Mouse (Mus musculus): ENCODE measurements around the gene Lpcat2b. TPM values are rescaled to one million over a fixed set of nuclear protein-coding genes. Genes with fewer than 3 reads are reported as not detected.
A peak's percentile ranks its signal among the peaks of the same experiment; 100 is the strongest.

The Lpcat2b gene
- polyA plus RNA-seq, 1 experiment: not detected

DNA sequence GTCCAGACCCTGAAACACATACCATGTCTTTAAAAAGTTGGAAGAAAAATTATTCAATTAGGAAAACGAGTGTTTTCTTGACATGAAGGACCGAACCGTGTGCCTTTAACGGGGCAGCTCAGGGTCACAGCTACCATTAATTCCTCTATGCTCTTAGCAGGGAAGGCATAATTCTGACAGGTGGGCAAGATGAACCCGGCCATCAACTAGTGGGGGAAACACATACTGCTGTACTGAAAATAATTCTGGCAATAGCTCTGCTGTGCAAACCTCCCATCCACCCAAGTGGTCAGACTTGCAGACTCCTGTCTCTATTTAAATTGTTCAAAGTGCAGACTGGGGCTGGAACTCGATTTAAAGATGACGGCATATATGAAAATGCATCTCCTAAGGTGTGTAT, 7.0 kb downstream of the Lpcat2b start:
- Histone ChIP-seq H3K4me3 (ENCODE audit: insufficient read depth, low read depth, low read length) (peak overlapping the region; percentile 95), H3K4me1 (ENCODE audit: control insufficient read depth, insufficient read depth, low read length) (peaks cover 2% of the 10 kb centered on the region; the same call in 1 of the 2 replicates), H3K27ac (ENCODE audit: insufficient read depth, low read depth, low read length) (peak overlapping the region; percentile 74; the same call in 1 of the 2 replicates)
- WGBS: 19% methylated on average over 7 of the region's 7 CpGs
- TF ChIP-seq POLR2A (IDR thresholded peaks at IDR 0.05; ENCODE audit: insufficient read depth, low read depth, low read length) (no peak), CTCF (IDR thresholded peaks at IDR 0.05; ENCODE audit: insufficient read depth, low read depth, low read length) (no peak)

DNA sequence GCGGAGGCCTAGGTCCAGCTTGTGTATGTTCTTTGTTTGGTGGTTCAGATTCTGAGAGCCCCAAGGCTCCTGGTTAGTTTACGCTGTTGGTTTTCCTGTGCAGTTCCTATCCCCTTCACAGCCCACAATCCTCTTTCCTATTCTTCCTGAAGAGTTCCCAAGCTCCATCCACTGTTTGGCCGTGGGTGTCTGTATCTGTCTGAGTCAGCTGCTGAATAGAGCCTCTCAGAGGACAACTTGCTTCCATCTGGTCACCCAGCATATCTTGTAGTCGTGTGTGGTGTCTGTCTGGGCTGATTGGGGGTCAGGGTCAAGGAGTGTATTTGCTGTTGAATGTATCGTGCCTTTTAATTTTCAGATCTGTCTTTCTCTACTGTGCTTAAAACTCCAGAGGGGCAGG, 10.5 kb downstream of the Lpcat2b start:
- no peak overlapping the region for H3K4me3 ChIP-seq (ENCODE audit: insufficient read depth, low read depth, low read length)
- no peak overlapping the region; the same call in 1 of the 2 replicates for H3K27ac ChIP-seq (ENCODE audit: insufficient read depth, low read depth, low read length)
- H3K4me1 ChIP-seq (ENCODE audit: control insufficient read depth, insufficient read depth, low read length): peaks cover 2% of the 10 kb centered on the region; the same call in 1 of the 2 replicates
- no peak for TF ChIP-seq CTCF (IDR thresholded peaks at IDR 0.05; ENCODE audit: insufficient read depth, low read depth, low read length)
- no peak for TF ChIP-seq POLR2A (IDR thresholded peaks at IDR 0.05; ENCODE audit: insufficient read depth, low read depth, low read length)
- WGBS: 84% methylated on average over 5 of the region's 5 CpGs

DNA sequence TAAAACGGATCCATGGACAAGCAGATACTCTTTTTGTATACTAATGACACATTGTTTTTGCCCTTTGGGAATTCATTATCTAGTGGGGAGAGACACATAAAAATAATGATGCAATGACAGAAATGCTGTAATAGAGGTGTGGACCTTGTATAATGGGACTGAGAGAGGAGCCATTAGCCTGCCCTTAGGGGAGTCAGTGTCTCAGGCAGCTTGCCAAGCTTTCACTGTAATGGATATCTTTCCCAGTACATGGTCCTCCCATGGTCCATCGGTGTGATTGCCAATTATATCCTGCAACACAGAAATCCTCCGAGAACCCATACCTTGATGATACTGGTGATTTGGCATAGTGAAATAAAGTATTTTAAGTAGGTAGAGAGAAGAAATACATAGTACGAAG, 12.9 kb downstream of the Lpcat2b start:
- 91% methylated on average over 4 of the region's 4 CpGs for WGBS
- H3K4me1 ChIP-seq (ENCODE audit: control insufficient read depth, insufficient read depth, low read length): peaks cover 2% of the 10 kb centered on the region; the same call in 1 of the 2 replicates
- no peak overlapping the region for H3K4me3 ChIP-seq (ENCODE audit: insufficient read depth, low read depth, low read length)
- H3K27ac ChIP-seq (ENCODE audit: insufficient read depth, low read depth, low read length): no peak overlapping the region
- TF ChIP-seq POLR2A (IDR thresholded peaks at IDR 0.05; ENCODE audit: insufficient read depth, low read depth, low read length): no peak
- no peak for TF ChIP-seq CTCF (IDR thresholded peaks at IDR 0.05; ENCODE audit: insufficient read depth, low read depth, low read length)

- no peak for TF ChIP-seq CTCF (IDR thresholded peaks at IDR 0.05; ENCODE audit: insufficient read depth, low read depth, low read length)
- no peak for TF ChIP-seq POLR2A (IDR thresholded peaks at IDR 0.05; ENCODE audit: insufficient read depth, low read depth, low read length)
- Histone ChIP-seq H3K4me1 (ENCODE audit: control insufficient read depth, insufficient read depth, low read length) (no peaks in the 10 kb centered on the region), H3K4me3 (ENCODE audit: insufficient read depth, low read depth, low read length) (no peak overlapping the region), H3K27ac (ENCODE audit: insufficient read depth, low read depth, low read length) (no peak overlapping the region)
- 94% methylated on average over 4 of the region's 4 CpGs for WGBS
Measured at GRCm38 (mm10) chr5:107447977-107448376, 16.6 kb downstream of the Lpcat2b start.

DNA sequence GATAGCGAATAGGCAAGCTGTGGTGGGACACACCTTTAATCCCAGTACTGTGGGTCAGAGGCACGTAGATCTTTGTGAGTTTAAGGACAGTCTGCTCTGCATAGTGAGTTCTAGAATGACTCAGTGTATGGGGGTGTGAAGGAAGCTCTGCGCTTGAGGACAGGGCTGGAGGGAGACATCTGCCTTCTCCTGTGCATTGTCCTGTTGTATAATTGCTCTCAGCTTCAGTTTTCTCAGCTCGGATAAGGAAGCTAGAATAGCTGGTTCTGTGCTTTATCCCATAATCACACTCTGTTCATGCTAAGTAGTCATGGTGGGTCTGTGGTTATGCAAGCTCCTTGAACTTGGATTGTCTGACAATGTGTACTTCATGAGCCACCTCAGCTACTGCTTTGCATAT, 17.4 kb downstream of the Lpcat2b start:
- Histone ChIP-seq H3K4me3 (ENCODE audit: insufficient read depth, low read depth, low read length) (no peak overlapping the region), H3K27ac (ENCODE audit: insufficient read depth, low read depth, low read length) (no peak overlapping the region), H3K4me1 (ENCODE audit: control insufficient read depth, insufficient read depth, low read length) (no peaks in the 10 kb centered on the region)
- no peak for TF ChIP-seq POLR2A (IDR thresholded peaks at IDR 0.05; ENCODE audit: insufficient read depth, low read depth, low read length)
- no peak for TF ChIP-seq CTCF (IDR thresholded peaks at IDR 0.05; ENCODE audit: insufficient read depth, low read depth, low read length)
- WGBS: 59% methylated on average over 4 of the region's 4 CpGs

DNA sequence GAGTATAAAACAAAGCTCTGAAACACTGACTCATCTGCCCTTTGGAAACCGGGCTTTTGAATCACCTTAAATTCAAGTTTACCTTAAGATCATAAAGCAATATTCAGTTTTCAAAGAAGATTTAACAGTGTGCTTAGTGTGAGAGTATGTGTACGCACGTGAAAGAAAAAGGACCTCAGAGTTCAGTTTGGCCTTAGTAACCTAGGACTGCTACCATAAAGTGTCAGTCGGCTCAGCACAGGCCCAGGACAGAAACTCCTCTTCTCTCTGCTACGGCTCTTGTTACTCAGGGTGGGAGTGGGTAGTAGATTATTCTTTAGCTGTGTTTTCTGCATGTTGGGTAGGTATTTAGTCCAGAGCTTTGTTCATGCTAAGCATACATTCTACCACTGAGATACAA, 18.3 kb downstream of the Lpcat2b start:
- WGBS: 89% methylated on average over 5 of the region's 5 CpGs
- Histone ChIP-seq H3K27ac (ENCODE audit: insufficient read depth, low read depth, low read length) (no peak overlapping the region), H3K4me1 (ENCODE audit: control insufficient read depth, insufficient read depth, low read length) (no peaks in the 10 kb centered on the region), H3K4me3 (ENCODE audit: insufficient read depth, low read depth, low read length) (no peak overlapping the region)
- TF ChIP-seq CTCF (IDR thresholded peaks at IDR 0.05; ENCODE audit: insufficient read depth, low read depth, low read length): no peak
- no peak for TF ChIP-seq POLR2A (IDR thresholded peaks at IDR 0.05; ENCODE audit: insufficient read depth, low read depth, low read length)

DNA sequence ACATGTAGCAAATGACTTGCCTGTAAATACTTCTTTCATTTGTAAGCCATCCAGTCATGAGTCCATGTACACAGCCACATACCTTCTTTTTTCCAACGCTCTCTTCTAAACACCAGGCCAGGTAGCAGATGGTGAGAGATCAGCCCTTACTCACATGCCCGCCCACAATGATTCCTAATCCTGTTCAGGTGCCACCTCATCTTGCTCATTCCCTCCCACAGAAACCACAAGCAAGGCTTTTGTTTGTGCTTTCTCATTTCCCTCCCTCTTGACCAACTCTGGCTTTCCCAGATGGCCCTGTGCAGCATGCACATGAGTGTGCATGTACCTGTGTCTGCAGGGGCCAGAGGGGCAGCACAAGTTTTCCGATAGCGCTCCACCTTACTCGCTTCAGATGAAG, 18.9 kb downstream of the Lpcat2b start:
- Histone ChIP-seq H3K4me3 (ENCODE audit: insufficient read depth, low read depth, low read length) (no peak overlapping the region), H3K27ac (ENCODE audit: insufficient read depth, low read depth, low read length) (no peak overlapping the region), H3K4me1 (ENCODE audit: control insufficient read depth, insufficient read depth, low read length) (no peaks in the 10 kb centered on the region)
- WGBS: 93% methylated on average over 5 of the region's 5 CpGs
- no peak for TF ChIP-seq POLR2A (IDR thresholded peaks at IDR 0.05; ENCODE audit: insufficient read depth, low read depth, low read length)
- no peak for TF ChIP-seq CTCF (IDR thresholded peaks at IDR 0.05; ENCODE audit: insufficient read depth, low read depth, low read length)

GRCm38 (mm10) chr5:107462147-107463076, 31.1 kb downstream of the Lpcat2b start:
- WGBS: 97% methylated on average over 4 of the region's 4 CpGs
- H3K27ac ChIP-seq (ENCODE audit: insufficient read depth, low read depth, low read length): no peak overlapping the region
- H3K4me3 ChIP-seq (ENCODE audit: insufficient read depth, low read depth, low read length): no peak overlapping the region
- TF ChIP-seq CTCF (IDR thresholded peaks at IDR 0.05; ENCODE audit: insufficient read depth, low read depth, low read length): no peak
- TF ChIP-seq POLR2A (IDR thresholded peaks at IDR 0.05; ENCODE audit: insufficient read depth, low read depth, low read length): no peak
- peaks cover 3% of the 10 kb centered on the region for H3K4me1 ChIP-seq (ENCODE audit: control insufficient read depth, insufficient read depth, low read length)

- WGBS: 33% methylated on average over 5 of the region's 5 CpGs
- no peak for TF ChIP-seq CTCF (IDR thresholded peaks at IDR 0.05; ENCODE audit: insufficient read depth, low read depth, low read length)
- no peak for TF ChIP-seq POLR2A (IDR thresholded peaks at IDR 0.05; ENCODE audit: insufficient read depth, low read depth, low read length)
Measured at GRCm38 (mm10) chr5:107466501-107466900, 35.2 kb downstream of the Lpcat2b start.

More at GRCm38 (mm10) chr5:107466501-107466900, 35.2 kb downstream of the Lpcat2b start:
- H3K4me1 ChIP-seq (ENCODE audit: control insufficient read depth, insufficient read depth, low read length): peaks cover 3% of the 10 kb centered on the region
- no peak overlapping the region for H3K4me3 ChIP-seq (ENCODE audit: insufficient read depth, low read depth, low read length)
- no peak overlapping the region; the same call in 1 of the 2 replicates for H3K27ac ChIP-seq (ENCODE audit: insufficient read depth, low read depth, low read length)

Measured in olfactory bulb, adult 2 months (tissue).